Mouse (Mus musculus) heart, adult 2 months (tissue): ENCODE measurements at regions not wholly inside any gene's neighbourhood (a gene's known extent, or its start where the extent isn't known, plus 50 kb on each side); places are given as distances from the start of the nearest gene placed in this dataset.

ENCODE experiments used
- CTCF ChIP-seq: fragments of 200-600 bp; IDR thresholded peaks from 2 replicates; pipeline ENCODE4 v1.8.1; 2022; ENCODE audit warnings: antibody characterized with exemption, mild to moderate bottlenecking, moderate library complexity
- EP300 ChIP-seq: fragments of 200-500 bp; IDR thresholded peaks from 2 replicates; pipeline ENCODE4 v1.6.1; 2011; ENCODE audit warnings: low read depth, low read length, control low read depth; ENCODE audit not compliant: insufficient read depth

DNA sequence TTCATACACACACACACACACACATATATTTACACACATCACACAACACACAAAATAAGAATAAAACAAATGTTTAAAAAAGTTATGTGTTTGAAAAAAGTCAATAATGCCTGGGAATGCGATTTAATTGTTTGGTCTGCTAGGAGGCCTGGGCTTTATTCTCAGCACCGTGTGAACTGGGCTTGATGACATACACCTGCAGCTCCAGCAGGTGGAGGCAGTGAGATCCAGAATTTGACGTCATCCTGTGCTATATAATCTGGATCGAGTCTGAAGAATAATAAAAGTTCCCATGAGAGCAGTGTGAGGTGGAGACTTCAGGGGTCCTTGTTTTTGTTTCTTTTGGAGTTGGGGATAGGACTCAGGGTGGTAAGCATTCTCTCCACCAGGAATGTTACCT is 96.0 kb downstream of the En1 start:
- TF ChIP-seq CTCF (peak; percentile 30; the same call in 1 of the 2 replicates), EP300 (no peak)
